Mouse (Mus musculus) CD4-positive, CD25-positive, alpha-beta regulatory T cell (primary cell): ENCODE measurements around the gene Lamb2. TPM values are rescaled to one million over a fixed set of nuclear protein-coding genes. Genes with fewer than 3 reads are reported as not detected.

Experiments used
- polyA plus RNA-seq: library from polyadenylated mRNA; unstranded; fragments of 100-300 nt; shearing (Covaris generic); gene quantifications from one replicate; pipeline ENCODE4 v1.2.1, GENCODE M21; 2017

Gene Lamb2
- 0.48 TPM for polyA plus RNA-seq

GRCm38 (mm10) chr9:108479721-108480351, at the start of gene Lamb2:
Gene Lamb2, plus strand, starts transcription at chr9:108479736.

GRCm38 (mm10) chr9:108436182-108436581, 43.4 kb upstream of the Lamb2 start, which contains the start of gene BC048562:
Gene BC048562, plus strand, starts transcription at chr9:108436482.

GRCm38 (mm10) chr9:108460319-108461178, 19.0 kb upstream of the Lamb2 start, which contains the start of gene Ccdc71:
Gene Ccdc71, plus strand, starts transcription at chr9:108460527.

GRCm38 (mm10) chr9:108461181-108461631, 18.3 kb upstream of the Lamb2 start, which contains the start of gene Klhdc8b:
Gene Klhdc8b, minus strand, starts transcription at chr9:108461581.

GRCm38 (mm10) chr9:108490559-108491285, 11.2 kb downstream of the Lamb2 start, which contains the start of gene Usp19:
Gene Usp19, plus strand, starts transcription at chr9:108490602.

GRCm38 (mm10) chr9:108507619-108508434, 28.3 kb downstream of the Lamb2 start, which contains the start of gene Qars:
Gene Qars, plus strand, starts transcription at chr9:108507706.

GRCm38 (mm10) chr9:108516380-108517251, 37.1 kb downstream of the Lamb2 start, which contains the start of gene Qrich1:
Gene Qrich1, plus strand, starts transcription at chr9:108516806.

Other genes starting within 250 kb of the Lamb2 start
- gene Dag1, start 215.8 kb upstream of the Lamb2 start, polyA plus RNA-seq = 21.4 TPM
- gene Nicn1, start 189.3 kb upstream of the Lamb2 start, polyA plus RNA-seq = 2.1 TPM
- 0.48 TPM for gene Amt, start 182.9 kb upstream of the Lamb2 start, polyA plus RNA-seq
- gene Rhoa, start 173.6 kb upstream of the Lamb2 start, polyA plus RNA-seq = 433 TPM
- gene Tcta, start 173.6 kb upstream of the Lamb2 start, polyA plus RNA-seq = 24.7 TPM
- gene Gpx1, start 140.8 kb upstream of the Lamb2 start, polyA plus RNA-seq = 563 TPM
- gene Usp4, start 131.9 kb upstream of the Lamb2 start, polyA plus RNA-seq = 145 TPM
- 2.2 TPM for gene 1700102P08Rik, start 86.9 kb upstream of the Lamb2 start, polyA plus RNA-seq
- 0.08 TPM for gene Ccdc36, start 51.3 kb upstream of the Lamb2 start, polyA plus RNA-seq
- gene BC048562, start 43.3 kb upstream of the Lamb2 start, polyA plus RNA-seq = not detected
- gene Ccdc71, start 19.2 kb upstream of the Lamb2 start, polyA plus RNA-seq = 45.2 TPM
- 10.2 TPM for gene Klhdc8b, start 18.2 kb upstream of the Lamb2 start, polyA plus RNA-seq
- 133 TPM for gene Usp19, start 10.9 kb downstream of the Lamb2 start, polyA plus RNA-seq
- 92.7 TPM for gene Qars, start 28.0 kb downstream of the Lamb2 start, polyA plus RNA-seq
- 159 TPM for gene Qrich1, start 37.1 kb downstream of the Lamb2 start, polyA plus RNA-seq
- 85.3 TPM for gene Impdh2, start 80.5 kb downstream of the Lamb2 start, polyA plus RNA-seq
- 69.2 TPM for gene Ndufaf3, start 87.7 kb downstream of the Lamb2 start, polyA plus RNA-seq
- 122 TPM for gene Dalrd3, start 90.2 kb downstream of the Lamb2 start, polyA plus RNA-seq
- 84.4 TPM for gene Wdr6, start 99.0 kb downstream of the Lamb2 start, polyA plus RNA-seq
- gene P4htm, start 117.9 kb downstream of the Lamb2 start, polyA plus RNA-seq = 16.1 TPM
- 91.3 TPM for gene Arih2, start 169.7 kb downstream of the Lamb2 start, polyA plus RNA-seq
- 53.7 TPM for gene Slc25a20, start 182.4 kb downstream of the Lamb2 start, polyA plus RNA-seq
- gene Prkar2a, start 209.6 kb downstream of the Lamb2 start, polyA plus RNA-seq = 11.2 TPM